Mouse (Mus musculus): ENCODE results near the gene Tnfsf14. TPM values are rescaled to one million over a fixed set of nuclear protein-coding genes. Genes with fewer than 3 reads are reported as not detected.

Gene Tnfsf14
- under 1 TPM in 1 of 2 experiments, not detected in 1; 0.36 TPM for total RNA-seq (2021)
- long read RNA-seq, experiment 1, result 0 reads
- long read RNA-seq, experiment 2, result 0 reads

DNA sequence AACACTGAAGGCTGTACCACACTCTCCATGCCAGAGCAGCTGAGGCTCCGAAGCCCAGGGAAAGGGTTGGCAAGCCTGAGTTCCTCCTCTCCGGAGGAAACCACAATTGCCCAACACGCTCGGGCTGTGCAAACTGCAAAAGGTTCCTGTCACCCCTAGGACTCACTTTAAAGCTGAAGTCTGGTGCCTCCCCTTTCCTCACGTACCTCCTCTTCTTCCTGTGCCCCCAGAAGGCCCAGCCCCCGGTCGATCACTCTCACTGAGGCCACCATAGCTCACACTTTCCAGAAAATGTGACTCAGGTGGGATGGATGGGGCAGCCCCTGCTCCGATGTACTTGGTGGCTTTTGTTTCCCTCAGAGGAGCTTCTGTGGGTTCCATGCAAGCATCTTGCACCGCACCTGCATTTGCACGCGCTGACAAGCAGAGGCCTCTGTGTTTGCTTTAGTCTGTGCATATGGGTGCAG lies at the start of gene Tnfsf14:
Gene Tnfsf14 (minus strand): TSS at position 137 of the 467 bp plus-strand sequence.
- DNase-seq, result peak; percentile 26 to 54

DNA sequence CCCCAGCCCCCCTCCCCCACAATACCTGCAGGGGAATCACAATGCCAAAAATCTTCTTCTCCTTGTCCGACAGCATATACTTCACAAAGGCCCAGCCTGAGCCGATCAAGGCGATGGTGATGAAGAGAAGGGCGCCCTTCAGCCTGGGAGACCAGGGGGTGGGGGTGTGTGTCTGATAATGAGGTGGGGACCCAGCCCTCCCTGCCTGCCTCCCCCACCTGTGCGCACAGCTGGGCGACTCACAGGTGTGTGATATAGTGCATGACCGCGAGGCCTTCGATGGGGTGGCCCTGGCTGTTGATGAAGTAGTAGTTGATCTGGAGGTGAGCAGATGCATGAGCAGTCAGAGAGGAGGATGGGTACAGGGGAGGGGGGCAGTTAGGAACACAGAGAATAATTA lies 43.2 kb upstream of the Tnfsf14 start:
- DNase-seq, result no peak

DNA sequence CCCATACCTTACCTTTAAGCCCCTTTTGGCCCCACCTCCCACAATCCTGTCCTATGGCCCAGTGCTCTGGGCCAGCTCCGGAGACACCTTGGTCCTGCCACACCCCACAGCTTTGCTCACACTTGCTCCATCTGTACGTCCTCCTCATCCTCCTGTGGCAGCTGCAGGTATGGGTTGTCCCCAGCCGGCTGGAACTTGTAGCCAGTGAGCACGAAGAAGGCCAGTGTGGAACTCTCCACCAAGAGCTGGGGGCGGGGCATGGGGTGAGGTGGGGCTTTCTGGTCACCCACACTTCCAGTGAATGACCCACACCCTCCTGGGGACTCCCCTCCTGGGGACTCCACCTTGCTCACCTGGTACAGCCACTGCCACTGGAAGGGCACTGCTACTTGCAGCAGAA lies 41.8 kb upstream of the Tnfsf14 start:
- no peak for DNase-seq

DNA sequence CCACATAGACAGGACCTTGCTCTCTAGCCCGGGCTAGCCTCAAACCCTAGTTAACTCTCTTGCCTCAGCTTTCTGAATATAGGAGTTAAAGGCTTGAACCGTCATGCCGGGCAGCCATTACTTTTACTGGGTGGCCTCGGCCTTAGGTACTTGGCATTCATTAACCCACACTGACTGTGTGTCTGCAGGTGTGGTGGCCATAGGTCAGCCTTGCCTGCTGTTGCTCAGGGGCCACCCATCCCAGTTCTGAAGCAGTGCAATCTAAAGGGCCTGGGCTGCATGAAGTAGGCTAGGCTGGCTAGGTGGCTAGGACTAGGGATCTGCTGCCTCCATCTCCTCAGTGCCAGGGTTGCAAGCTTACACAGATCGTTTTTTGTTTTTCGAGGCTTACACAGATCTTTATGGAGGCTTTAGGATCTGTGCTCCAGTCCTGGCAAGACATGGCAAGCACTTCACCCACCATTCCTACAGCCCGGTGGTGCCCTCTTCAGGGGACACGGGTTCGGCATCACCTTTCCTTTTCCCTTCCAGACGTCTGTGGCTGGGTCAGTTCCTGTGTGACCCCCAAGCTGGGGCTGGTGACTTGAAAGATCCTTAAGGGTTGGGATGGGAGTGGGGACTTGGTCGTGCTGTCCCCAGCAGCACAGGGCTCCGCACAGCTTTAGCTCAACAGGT lies 40.4 kb upstream of the Tnfsf14 start:
- no peak for DNase-seq

DNA sequence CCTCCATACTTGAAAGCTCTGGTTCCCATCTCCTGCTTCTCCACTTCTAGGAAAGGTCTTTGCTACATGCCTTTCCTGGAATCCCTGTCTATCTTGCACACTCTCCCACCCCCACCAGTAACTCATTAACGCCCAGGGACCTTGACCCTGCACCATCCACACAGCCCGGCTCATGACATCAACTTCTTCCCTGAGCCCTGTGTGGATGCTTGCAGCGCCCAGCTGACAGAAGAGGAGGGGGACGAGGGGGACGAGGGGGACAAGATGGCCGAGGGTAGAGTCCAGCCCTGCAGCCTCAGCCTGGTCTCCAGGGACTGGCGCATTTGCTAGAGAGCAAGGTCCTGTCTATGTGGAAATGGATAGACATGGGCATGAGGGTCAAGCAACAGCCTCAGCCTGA lies 39.1 kb upstream of the Tnfsf14 start:
- DNase-seq, result no peak

DNA sequence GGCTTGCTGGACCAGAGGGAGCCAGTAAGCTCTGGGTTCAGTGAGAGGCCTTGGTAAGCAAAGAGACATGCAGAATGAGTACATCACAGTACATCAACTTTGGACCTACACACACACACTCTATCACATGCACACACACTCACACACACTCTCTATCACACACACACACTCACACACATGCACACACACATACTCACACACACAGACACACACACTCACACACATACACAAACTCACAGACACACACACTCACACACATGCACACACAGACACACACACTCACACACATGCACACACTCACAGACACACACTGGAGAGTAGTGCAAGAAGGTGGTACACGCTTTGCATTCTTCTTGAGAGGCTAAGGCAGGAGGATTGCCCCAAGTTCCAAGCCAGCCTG lies 38.2 kb upstream of the Tnfsf14 start:
- DNase-seq, result no peak

DNA sequence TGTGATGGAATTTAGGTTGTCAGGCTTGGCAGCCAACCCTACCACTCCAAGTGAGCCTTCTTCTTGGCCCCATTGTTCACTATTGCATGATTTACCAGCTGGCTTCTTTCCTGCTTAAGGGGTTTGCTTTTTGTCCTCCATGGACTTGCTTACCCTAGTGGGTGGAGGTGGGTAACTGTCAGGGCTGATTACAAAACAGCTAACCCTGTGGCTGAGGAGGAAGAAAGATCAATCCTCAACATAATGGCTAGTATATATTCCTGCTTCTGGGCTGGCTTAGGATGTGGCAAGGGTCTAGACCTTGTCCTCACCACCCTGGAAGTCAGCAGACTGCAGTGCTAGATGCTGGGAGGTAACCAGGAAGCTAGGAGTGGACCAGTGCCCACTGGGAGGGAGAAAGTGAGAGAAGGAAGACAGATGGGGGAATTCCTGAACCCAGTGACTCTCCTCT lies 37.4 kb upstream of the Tnfsf14 start:
- peak; percentile 55 to 68 for DNase-seq

DNA sequence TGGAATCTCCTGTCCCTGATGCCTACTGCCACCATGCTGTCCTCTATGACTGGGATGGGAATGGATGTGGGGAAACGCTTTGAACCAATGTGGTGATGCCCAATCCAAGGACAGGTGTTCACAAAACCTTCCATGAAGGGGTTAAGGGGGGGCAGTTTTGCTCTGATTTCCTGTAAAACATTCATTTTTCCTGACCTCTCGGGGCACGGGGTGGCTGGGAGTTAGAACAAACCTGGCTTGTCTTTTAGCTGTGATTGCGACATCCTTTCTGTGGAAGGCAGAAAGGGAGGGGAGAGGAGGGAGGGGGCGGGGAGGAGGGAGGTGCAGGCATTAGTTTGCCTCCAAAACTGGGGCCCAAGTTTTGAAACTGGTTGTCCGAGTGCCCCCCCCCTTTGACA lies 36.8 kb upstream of the Tnfsf14 start:
- peak; percentile 61 to 64 for DNase-seq

DNA sequence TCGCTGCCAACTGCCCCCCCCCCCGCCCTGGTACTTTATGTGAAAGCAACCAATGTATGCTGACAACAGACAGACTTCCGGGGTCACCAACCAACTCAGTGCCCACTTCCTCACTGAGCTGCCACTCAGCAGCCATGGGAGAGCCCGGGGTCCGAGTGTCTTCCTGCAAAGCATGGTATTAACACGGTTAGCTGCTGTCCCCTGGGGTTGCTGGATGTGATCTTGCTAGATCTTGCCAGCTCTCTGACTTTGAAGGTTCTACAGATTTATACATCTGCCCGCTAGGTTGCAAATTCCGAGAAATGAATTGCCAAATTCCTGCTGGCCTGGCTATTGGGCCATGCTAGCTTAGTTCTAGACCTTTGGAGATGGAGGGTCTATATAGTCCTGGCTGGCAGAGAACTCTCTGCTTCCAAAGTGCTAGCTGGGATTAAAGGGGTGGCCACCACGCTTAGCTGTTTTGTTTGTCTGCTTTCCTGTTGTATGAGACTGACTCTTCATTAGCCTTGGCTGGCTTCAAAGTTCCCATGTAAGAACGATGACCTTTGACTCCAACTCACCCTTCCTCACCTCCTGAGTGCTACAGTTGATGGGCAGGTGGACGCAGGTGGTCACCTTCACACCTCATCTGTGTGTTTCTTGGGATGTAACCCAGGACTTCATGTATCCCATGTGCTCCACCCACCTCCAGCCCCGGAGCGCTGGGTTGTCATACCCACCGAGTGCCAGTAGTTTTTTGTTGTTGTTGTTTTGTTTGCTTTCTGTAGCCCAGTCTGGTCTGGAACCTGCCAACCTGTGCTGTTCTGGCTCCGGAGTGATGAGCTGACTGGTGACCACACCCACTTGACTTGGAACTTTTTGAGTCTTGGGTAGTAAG lies 36.1 kb upstream of the Tnfsf14 start:
- DNase-seq, result no peak

DNA sequence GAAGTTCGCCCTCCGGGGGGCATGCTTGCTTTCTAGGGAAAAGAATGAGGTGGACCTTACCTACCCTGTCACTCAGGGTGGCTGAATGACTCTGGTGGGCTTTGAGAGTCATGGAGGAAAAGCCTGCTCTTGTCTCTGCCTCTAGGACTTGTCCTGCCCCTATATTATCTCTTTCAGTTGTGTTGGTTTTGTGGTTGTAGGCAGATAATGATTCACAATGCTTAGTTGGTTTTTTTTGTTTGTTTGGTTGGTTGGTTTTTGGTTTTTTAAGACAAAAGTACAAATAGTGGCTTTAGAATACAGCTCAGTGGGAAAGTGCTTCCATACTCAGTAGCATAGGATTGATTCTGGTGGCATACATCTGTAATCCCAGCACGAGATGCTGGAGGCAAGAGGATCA lies 34.9 kb upstream of the Tnfsf14 start:
- no peak for DNase-seq

DNA sequence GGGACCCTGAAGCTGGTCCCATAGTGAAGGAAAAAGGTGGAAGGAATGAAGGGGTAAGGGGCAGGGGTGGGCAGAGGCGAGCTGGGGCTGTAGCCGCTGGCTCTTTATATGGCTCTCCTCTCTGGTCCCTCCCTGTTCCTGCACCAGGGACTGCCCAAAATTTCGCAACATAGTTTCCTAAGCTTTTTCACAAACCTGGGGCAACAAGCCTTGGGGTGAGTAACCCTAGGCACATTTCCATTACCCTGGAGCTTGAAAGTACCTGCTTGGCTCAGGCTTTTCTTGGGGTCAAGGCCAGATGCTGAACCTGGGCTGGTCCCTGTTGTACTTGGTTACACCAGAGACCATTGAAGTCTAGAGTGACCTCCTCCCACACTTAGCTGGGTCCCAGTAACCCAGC lies 34.0 kb upstream of the Tnfsf14 start, which contains the start of gene C3:
Gene C3 (minus strand): TSS at position 123 of the 400 bp plus-strand sequence.
- DNase-seq, result peak; percentile 42 to 71

DNA sequence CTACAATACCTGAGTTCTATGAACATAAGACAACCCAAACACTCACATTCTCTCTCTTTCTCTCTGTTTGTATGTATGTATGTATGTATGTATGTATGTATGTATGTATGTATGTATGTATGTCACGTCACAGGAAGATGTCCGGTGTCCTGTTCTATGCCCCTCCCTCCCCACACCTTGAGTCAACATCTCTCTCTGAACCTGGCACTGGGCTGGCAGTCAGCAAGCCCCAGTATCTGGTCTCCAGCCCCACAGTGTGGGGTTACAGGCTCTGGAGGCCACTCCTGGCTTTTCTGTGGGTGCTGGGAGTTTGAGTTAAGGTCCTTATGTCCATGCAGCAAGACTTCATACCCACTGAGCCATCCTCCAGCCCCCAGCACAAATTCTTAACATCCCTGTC lies 33.5 kb upstream of the Tnfsf14 start:
- no peak for DNase-seq

DNA sequence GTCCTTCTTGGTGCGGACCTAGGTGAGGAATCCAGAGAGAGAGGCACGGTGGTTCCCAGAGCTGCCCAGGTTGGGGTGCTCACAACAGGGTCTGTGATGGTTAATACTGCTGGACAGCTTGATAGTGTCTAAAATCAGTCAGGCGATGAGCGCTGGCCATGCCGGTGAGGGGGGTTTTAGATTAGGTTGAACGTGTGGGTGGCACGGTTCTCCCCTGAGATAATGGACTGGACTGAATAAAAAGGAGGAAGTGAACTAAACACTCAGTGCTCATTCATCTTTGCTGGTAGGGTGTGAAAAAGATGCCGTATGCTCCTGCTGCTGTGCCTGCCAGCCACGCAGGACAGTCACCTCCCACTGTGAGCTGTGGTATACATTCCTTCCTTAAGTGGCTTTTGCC lies 29.3 kb upstream of the Tnfsf14 start:
- no peak for DNase-seq

DNA sequence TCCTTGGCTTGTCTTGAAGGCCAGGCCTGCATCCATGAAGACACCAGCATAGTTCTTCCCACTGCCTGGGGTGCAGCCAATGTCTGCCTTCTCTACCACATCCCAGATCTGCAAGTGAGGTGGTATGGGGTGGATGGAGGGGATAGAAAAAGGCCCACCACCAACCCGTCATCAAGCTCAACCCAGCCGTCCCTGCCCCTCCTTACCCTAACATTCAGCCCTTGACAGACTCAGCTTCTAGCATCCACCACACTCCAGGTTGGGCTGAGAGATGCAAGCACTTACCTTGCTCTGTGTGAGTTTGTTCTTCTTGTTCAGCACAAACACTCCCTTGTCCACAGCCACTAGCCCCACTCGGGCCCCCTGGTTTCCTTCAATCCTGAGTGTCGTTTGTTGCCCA lies 27.9 kb upstream of the Tnfsf14 start:
- no peak for DNase-seq

DNA sequence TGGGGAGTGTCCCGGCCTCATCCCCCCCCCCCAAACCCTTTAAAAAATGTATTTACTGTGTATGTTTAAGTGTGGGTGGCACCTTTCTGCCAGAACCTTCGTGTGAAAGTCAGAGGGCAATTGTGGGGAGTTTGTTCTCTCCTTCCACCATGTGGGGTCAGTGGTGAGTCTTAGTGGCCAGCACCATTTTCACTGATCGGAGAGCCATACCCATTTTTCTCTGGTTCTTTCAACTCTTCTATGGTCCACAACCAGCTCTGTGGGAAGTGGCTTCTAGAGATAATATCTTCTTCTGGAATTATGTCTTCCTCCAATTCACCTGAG lies 25.9 kb upstream of the Tnfsf14 start:
- DNase-seq, result peak; percentile 27 to 60

DNA sequence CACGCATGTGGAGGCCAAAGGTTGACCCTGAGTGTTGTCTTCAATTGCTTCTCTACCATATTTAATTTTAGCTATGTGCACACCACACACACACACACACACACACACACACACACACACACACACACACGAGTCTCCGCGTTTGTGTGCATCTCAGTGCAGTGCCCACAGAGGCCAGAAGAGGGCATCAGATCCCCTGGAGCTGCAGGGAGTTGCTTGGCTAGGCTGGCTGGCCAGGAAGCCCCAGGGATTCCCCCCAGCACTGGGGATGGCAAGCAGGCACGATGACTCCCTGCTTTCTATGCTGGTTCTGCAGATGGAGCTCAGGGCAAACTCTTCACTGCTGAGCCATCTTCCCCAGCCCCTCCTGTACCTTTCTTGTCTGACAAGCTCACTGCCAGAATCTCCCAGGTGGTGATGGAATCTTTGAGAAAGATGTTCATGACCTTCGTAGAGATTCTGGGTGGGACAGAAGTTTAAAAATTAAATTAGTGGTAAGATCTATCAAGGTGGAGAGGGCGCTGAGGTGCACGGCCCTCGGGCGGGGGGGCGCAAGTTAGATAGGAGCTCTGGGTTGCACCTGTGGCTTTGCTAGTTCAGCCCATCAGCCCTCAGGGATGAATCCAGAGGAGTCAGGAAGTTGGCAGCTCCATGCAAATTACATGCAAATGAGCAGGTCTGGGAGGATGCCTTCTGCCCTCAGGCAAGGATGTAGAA lies 25.3 kb upstream of the Tnfsf14 start:
- peak; percentile 72 to 89 for DNase-seq

DNA sequence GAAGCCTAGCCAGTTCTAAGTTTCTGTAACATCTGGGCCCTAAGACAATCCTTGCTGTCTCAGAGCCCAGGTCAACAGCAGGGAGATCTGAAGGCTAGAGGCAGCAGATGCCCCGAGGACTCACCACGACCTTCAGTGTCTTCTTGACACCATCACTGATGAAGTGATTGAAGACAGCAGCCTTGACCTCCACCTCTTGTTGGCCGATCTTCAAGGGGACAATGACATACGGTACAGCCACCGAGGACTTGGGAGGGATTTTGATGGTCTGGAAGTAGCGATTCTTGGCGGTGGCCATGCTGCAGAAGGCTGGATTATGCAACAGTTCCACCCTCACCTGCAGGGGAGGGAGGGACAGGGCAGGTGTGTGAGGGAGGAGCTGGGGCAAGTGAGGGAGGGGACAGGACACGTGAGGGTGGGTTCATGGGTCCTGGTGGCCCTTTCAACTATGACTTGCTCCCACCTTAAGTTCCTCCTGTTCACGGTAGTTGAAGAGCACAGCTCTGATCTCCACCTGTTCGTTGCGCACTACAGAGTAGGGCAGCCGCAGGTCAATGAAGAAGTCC lies 24.4 kb upstream of the Tnfsf14 start:
- DNase-seq, result no peak

DNA sequence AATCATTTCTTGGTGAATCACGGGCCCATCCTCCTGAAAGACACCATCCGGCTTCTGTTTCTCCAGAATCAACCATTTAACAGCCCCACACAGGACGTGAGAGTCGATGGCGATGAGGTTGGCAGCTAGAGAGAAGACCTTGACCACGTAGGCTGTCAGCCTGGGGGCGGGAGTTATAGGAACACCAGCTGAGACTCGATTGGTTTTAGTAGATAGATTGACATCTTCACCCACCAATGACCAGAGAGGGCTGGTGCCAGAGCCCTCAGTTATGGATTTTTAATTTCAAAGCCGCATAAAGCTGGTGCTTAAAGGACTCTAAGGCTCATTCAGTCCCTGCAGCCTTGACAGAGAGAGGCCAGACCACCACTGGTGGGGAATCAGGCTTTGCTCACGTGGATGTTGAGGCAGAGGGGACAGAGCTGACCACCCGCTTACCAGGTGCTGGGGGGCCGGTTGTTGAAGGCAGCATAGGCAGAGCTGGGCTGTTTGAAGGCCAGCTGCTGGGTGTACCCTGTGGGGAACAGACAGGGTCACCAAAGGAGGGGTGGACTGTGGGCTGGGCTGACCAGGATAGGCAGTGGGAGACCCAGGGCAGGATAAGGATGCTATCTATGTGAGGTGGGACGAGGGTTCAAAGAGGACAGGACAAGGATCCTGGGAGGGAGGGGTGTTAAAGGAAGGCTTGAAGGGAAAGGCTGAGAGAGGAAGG lies 20.9 kb upstream of the Tnfsf14 start:
- DNase-seq, result no peak

DNA sequence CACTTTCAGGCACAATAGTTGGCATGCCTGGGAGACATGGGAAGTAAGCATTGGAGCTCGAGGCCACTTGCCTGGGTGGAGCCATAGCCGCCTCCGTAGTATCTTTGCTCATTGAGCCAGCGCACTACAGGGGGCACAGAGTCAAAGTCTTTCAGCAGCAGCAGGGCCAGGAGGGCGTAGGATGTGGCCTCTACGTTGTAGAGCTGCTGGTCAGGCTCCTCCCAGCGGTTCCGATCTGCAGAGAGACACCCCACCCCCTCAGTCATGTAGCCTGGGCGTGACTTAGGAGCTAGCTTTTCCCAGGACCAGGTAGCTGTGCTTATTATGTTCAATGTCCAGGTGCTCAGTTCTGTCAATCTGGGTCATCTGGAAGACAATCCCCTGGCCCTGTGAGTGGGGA lies 17.5 kb upstream of the Tnfsf14 start:
- DNase-seq, result no peak

DNA sequence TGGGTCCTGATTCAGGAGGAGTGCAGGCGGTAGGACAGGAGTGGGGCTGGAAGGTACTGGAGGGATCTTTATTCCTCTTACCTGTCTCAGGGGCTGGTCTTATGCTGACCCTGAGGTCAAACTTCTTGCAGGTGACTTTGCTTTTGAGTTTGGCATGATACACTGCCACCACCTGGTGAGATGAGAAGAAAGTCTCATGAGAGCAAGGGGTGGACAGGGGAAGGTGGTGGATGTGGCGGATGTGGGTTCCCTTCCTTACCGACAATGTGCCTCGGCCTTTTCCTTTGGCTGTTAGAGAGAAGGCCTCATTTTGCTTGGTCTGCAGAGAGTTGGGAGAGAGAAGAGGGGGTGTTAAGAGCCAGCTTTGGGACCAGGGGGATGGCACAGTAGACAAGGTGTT lies 15.4 kb upstream of the Tnfsf14 start:
- no peak for DNase-seq

DNA sequence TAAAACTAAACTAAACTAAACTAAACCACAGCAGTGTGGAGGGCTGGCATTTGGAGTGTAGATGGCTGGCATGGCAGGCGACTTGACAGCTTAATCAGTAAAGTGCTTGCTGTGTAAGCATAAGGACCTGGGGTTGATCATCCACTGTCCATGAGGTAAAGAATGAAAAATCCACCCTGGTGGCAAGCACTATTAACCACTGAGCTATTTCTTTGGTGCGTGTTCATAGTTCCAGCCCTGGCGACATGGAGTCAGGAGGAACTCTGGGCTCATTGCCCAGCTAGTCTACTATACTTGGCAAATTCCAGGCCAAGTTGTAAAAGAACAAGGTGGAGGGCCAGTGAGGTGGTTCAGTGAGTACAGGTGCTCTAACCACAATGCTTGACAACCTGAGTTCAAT lies 14.0 kb upstream of the Tnfsf14 start:
- peak in 1 of 2 experiments; percentile 47 for DNase-seq

All from heart, adult 18-20 months (tissue).